Comparison of ENCODE assay signal across 8 mouse cellular contexts in the genomic region with DNA sequence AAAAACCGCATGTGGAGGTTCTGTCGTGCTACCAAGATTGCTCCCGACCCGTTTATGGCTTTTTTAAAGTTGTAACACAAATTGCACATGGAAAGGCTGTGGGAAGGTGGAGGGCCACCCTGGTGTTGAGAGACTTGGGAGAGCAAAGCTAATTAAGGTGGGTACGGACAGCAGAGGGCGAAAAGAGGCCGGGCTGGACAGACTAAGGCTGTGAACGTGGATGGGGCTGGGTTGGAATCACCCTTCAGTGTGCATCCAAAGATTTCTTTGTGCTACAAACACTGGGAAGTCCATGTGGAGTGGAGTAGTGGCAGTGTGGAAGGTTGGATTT. TPM values are rescaled to one million over a fixed set of nuclear protein-coding genes. Genes with fewer than 3 reads are reported as not detected.
DNase-seq lines count a peak whose midpoint lies in the region; ATAC-seq and TF ChIP-seq lines count a peak whose summit lies in the region.

No protein-coding gene starts in this region.

- peak overlapping the region; percentile 100 for H3K27ac ChIP-seq in forebrain, embryonic 14.5 days (ENCODE audit: low read depth, low read length)
- peak overlapping the region; percentile 100 for H3K27ac ChIP-seq in hindbrain, embryonic 10.5 days
- H3K27ac ChIP-seq in limb, embryonic 12.5 days: peak overlapping the region; percentile 100
- H3K27ac ChIP-seq in midbrain, embryonic 11.5 days (ENCODE audit: low read depth, low read length): peak overlapping the region; percentile 100

- H3K36me3 ChIP-seq in erythroblast, embryonic 14.5 days (ENCODE audit: control insufficient read depth): peaks cover 11% of the 10 kb centered on the region
- H3K36me3 ChIP-seq in forebrain, embryonic 14.5 days (ENCODE audit: control insufficient read depth, insufficient read depth, low read length): no peaks in the 10 kb centered on the region
- H3K36me3 ChIP-seq in hindbrain, embryonic 10.5 days: no peaks in the 10 kb centered on the region
- no peaks in the 10 kb centered on the region for H3K36me3 ChIP-seq in limb, embryonic 12.5 days
- no peaks in the 10 kb centered on the region for H3K36me3 ChIP-seq in midbrain, embryonic 11.5 days (ENCODE audit: control insufficient read depth, insufficient read depth, low read length)

- under 1% methylated on average over 8 of the region's 8 CpGs for WGBS in forebrain, embryonic 14.5 days
- under 1% methylated on average over 8 of the region's 8 CpGs for WGBS in hindbrain, embryonic 10.5 days
- WGBS in limb, embryonic 12.5 days: under 1% methylated on average over 8 of the region's 8 CpGs
- under 1% methylated on average over 8 of the region's 8 CpGs for WGBS in midbrain, embryonic 11.5 days

- TF ChIP-seq CTCF in brain, embryonic 14.5 days (IDR thresholded peaks at IDR 0.05; ENCODE audit: borderline replicate concordance, extremely low read depth, insufficient read depth, insufficient read length): peak; percentile 36; the same call in 1 of the 2 replicates

- H3K9me3 ChIP-seq in erythroblast, embryonic 14.5 days (ENCODE audit: control insufficient read depth, low read length): no peaks in the 10 kb centered on the region
- H3K9me3 ChIP-seq in forebrain, embryonic 14.5 days (replicated peaks; ENCODE audit: control insufficient read depth, low read length): no peaks in the 10 kb centered on the region
- no peaks in the 10 kb centered on the region for H3K9me3 ChIP-seq in hindbrain, embryonic 10.5 days
- no peaks in the 10 kb centered on the region for H3K9me3 ChIP-seq in limb, embryonic 12.5 days
- H3K9me3 ChIP-seq in midbrain, embryonic 11.5 days (ENCODE audit: control insufficient read depth, low read length): no peaks in the 10 kb centered on the region

- peak overlapping the region; percentile 84 for H3K4me2 ChIP-seq in forebrain, embryonic 14.5 days (ENCODE audit: low read length)
- peak overlapping the region; percentile 67 for H3K4me2 ChIP-seq in limb, embryonic 12.5 days
- peak overlapping the region; percentile 74 for H3K4me2 ChIP-seq in midbrain, embryonic 11.5 days

- DNase-seq in brain, embryonic 14.5 days (ENCODE audit: low read depth): peak; percentile 88
- DNase-seq in forebrain, embryonic 14.5 days (ENCODE audit: low spot score): peak; percentile 73
- DNase-seq in hindbrain, embryonic 10.5 days (ENCODE audit: low spot score): peak; percentile 74
- DNase-seq in midbrain, embryonic 11.5 days (ENCODE audit: low spot score, missing footprints): peak; percentile 96
- peak; percentile 44 to 50 for DNase-seq in spleen, postnatal 36 days (ENCODE audit: low spot score in 2 of 2)

- H3K4me3 ChIP-seq in erythroblast, embryonic 14.5 days (replicated peaks): peak overlapping the region; percentile 73
- peak overlapping the region; percentile 95 for H3K4me3 ChIP-seq in forebrain, embryonic 14.5 days (ENCODE audit: low read depth, low read length)
- H3K4me3 ChIP-seq in hindbrain, embryonic 10.5 days: peak overlapping the region; percentile 95
- H3K4me3 ChIP-seq in limb, embryonic 12.5 days (replicated peaks): peak overlapping the region; percentile 87
- peak overlapping the region; percentile 81 for H3K4me3 ChIP-seq in midbrain, embryonic 11.5 days (ENCODE audit: low read depth, low read length)

- H3K4me1 ChIP-seq in erythroblast, embryonic 14.5 days (ENCODE audit: control insufficient read depth): peaks cover 51% of the 10 kb centered on the region
- peaks cover 41% of the 10 kb centered on the region for H3K4me1 ChIP-seq in forebrain, embryonic 14.5 days (ENCODE audit: control insufficient read depth, insufficient read depth, low read length)
- H3K4me1 ChIP-seq in hindbrain, embryonic 10.5 days (replicated peaks): peaks cover 68% of the 10 kb centered on the region
- peaks cover 43% of the 10 kb centered on the region for H3K4me1 ChIP-seq in limb, embryonic 12.5 days (replicated peaks)
- H3K4me1 ChIP-seq in midbrain, embryonic 11.5 days (ENCODE audit: control insufficient read depth, insufficient read depth, low read length): peaks cover 43% of the 10 kb centered on the region

- TF ChIP-seq POLR2A in brain, embryonic 14.5 days (IDR thresholded peaks at IDR 0.05; ENCODE audit: borderline replicate concordance, extremely low read depth, insufficient read depth, insufficient read length, poor library complexity, severe bottlenecking): no peak

- no peak for ATAC-seq in erythroblast, adult 5-6 weeks (replicated peaks; ENCODE audit: low FRiP score, poor library complexity, severe bottlenecking)
- peak; percentile 21 for ATAC-seq in forebrain, embryonic 14.5 days
- peak; percentile 44; the same call in 1 of the 2 replicates for ATAC-seq in limb, embryonic 12.5 days (ENCODE audit: insufficient number of reproducible peaks, insufficient read depth, low FRiP score, low TSS enrichment, low read depth)
- ATAC-seq in midbrain, embryonic 11.5 days (ENCODE audit: low FRiP score): peak; percentile 33; the same call in 1 of the 2 replicates

- no peaks in the 10 kb centered on the region for H3K27me3 ChIP-seq in erythroblast, embryonic 14.5 days (ENCODE audit: control insufficient read depth)
- H3K27me3 ChIP-seq in forebrain, embryonic 14.5 days (replicated peaks; ENCODE audit: control insufficient read depth, insufficient read depth, low read length): no peaks in the 10 kb centered on the region
- no peaks in the 10 kb centered on the region for H3K27me3 ChIP-seq in hindbrain, embryonic 10.5 days (ENCODE audit: insufficient read depth, poor library complexity, severe bottlenecking)
- H3K27me3 ChIP-seq in limb, embryonic 12.5 days: no peaks in the 10 kb centered on the region
- H3K27me3 ChIP-seq in midbrain, embryonic 11.5 days (ENCODE audit: control insufficient read depth, insufficient read depth, low read length): no peaks in the 10 kb centered on the region

- peak overlapping the region; percentile 100 for H3K9ac ChIP-seq in forebrain, embryonic 14.5 days (ENCODE audit: low read length)
- H3K9ac ChIP-seq in limb, embryonic 12.5 days (replicated peaks): peak overlapping the region; percentile 100
- H3K9ac ChIP-seq in midbrain, embryonic 11.5 days (ENCODE audit: low read length): peak overlapping the region; percentile 97

RNA-seq across cellular contexts. Expression of a gene that starts 0.4 kb away (rescaled TPM):
- not detected in 2 replicates for polyA plus RNA-seq in erythroblast, embryonic 14.5 days (2012)
- not detected in 2 replicates for total RNA-seq in erythroblast, adult 5-6 weeks (2015; ENCODE audit: low replicate concordance)
- not detected in 2 replicates for total RNA-seq in erythroblast, adult 5-6 weeks (2017; ENCODE audit: low replicate concordance)
- polyA plus RNA-seq in brain, embryonic 14.5 days (2012; rRNA removed): 1.7 and 1.9 TPM in 2 replicates
- polyA plus RNA-seq in forebrain, embryonic 14.5 days (2014; fragmentation: Nextera tagmentation; extraction: Ambion mirVana): 0.85 and 1.1 TPM in 2 replicates
- polyA plus RNA-seq in hindbrain, embryonic 10.5 days (2016; fragmentation: Nextera tagmentation; extraction: Ambion mirVana): 0.52 and 0.88 TPM in 2 replicates
- polyA plus RNA-seq in limb, embryonic 12.5 days (2016; fragmentation: Nextera tagmentation; extraction: Ambion mirVana): 0.96 and 1.2 TPM in 2 replicates
- 0.76 and 1.7 TPM in 2 replicates for polyA plus RNA-seq in midbrain, embryonic 11.5 days (2014; fragmentation: Nextera tagmentation; extraction: Ambion mirVana)

RNA-seq across cellular contexts. Expression of a gene that starts 0.5 kb away (rescaled TPM):
- 2.2 and 2.4 TPM in 2 replicates for polyA plus RNA-seq in erythroblast, embryonic 14.5 days (2012)
- total RNA-seq in erythroblast, adult 5-6 weeks (2015; ENCODE audit: low replicate concordance): 6.1 and 13.6 TPM in 2 replicates
- total RNA-seq in erythroblast, adult 5-6 weeks (2017; ENCODE audit: low replicate concordance): 7.6 and 27.6 TPM in 2 replicates
- polyA plus RNA-seq in brain, embryonic 14.5 days (2012; rRNA removed): 137 and 177 TPM in 2 replicates
- 81.2 and 90.8 TPM in 2 replicates for polyA plus RNA-seq in forebrain, embryonic 14.5 days (2014; fragmentation: Nextera tagmentation; extraction: Ambion mirVana)
- 193 and 201 TPM in 2 replicates for polyA plus RNA-seq in hindbrain, embryonic 10.5 days (2016; fragmentation: Nextera tagmentation; extraction: Ambion mirVana)
- 166 and 173 TPM in 2 replicates for polyA plus RNA-seq in limb, embryonic 12.5 days (2016; fragmentation: Nextera tagmentation; extraction: Ambion mirVana)
- polyA plus RNA-seq in midbrain, embryonic 11.5 days (2014; fragmentation: Nextera tagmentation; extraction: Ambion mirVana): 172 and 174 TPM in 2 replicates

RNA-seq across cellular contexts. Expression of a gene that starts 35.4 kb away (rescaled TPM):
- not detected in 2 replicates for polyA plus RNA-seq in erythroblast, embryonic 14.5 days (2012)
- total RNA-seq in erythroblast, adult 5-6 weeks (2015; ENCODE audit: low replicate concordance): not detected in 2 replicates
- not detected in 2 replicates for total RNA-seq in erythroblast, adult 5-6 weeks (2017; ENCODE audit: low replicate concordance)
- polyA plus RNA-seq in brain, embryonic 14.5 days (2012; rRNA removed): 0.12 and 0.33 TPM in 2 replicates
- polyA plus RNA-seq in forebrain, embryonic 14.5 days (2014; fragmentation: Nextera tagmentation; extraction: Ambion mirVana): 0.36 and 0.37 TPM in 2 replicates
- polyA plus RNA-seq in hindbrain, embryonic 10.5 days (2016; fragmentation: Nextera tagmentation; extraction: Ambion mirVana): 1.6 and 2.0 TPM in 2 replicates
- 1.4 and 1.8 TPM in 2 replicates for polyA plus RNA-seq in limb, embryonic 12.5 days (2016; fragmentation: Nextera tagmentation; extraction: Ambion mirVana)
- polyA plus RNA-seq in midbrain, embryonic 11.5 days (2014; fragmentation: Nextera tagmentation; extraction: Ambion mirVana): 0.73 and 0.96 TPM in 2 replicates

RNA-seq across cellular contexts. Expression of a gene that starts 44.5 kb away (rescaled TPM):
- not detected in 2 replicates for polyA plus RNA-seq in erythroblast, embryonic 14.5 days (2012)
- 1.3 and 10.0 TPM in 2 replicates for total RNA-seq in erythroblast, adult 5-6 weeks (2015; ENCODE audit: low replicate concordance)
- 1.7 and 3.9 TPM in 2 replicates for total RNA-seq in erythroblast, adult 5-6 weeks (2017; ENCODE audit: low replicate concordance)
- polyA plus RNA-seq in brain, embryonic 14.5 days (2012; rRNA removed): 32.5 and 39.0 TPM in 2 replicates
- polyA plus RNA-seq in forebrain, embryonic 14.5 days (2014; fragmentation: Nextera tagmentation; extraction: Ambion mirVana): 38.6 and 47.9 TPM in 2 replicates
- polyA plus RNA-seq in hindbrain, embryonic 10.5 days (2016; fragmentation: Nextera tagmentation; extraction: Ambion mirVana): 20.6 and 23.4 TPM in 2 replicates
- 32.1 and 33.0 TPM in 2 replicates for polyA plus RNA-seq in limb, embryonic 12.5 days (2016; fragmentation: Nextera tagmentation; extraction: Ambion mirVana)
- 21.0 and 23.2 TPM in 2 replicates for polyA plus RNA-seq in midbrain, embryonic 11.5 days (2014; fragmentation: Nextera tagmentation; extraction: Ambion mirVana)

Comparison
In these comparisons a context has a peak if more than half of its experiments do, and no peak if none do; other contexts are left out.
1. RNA of a gene that starts 0.5 kb away (polyA plus RNA-seq): 193 to 201 TPM in hindbrain, embryonic 10.5 days, 137 to 177 TPM in brain, embryonic 14.5 days, 172 to 174 TPM in midbrain, embryonic 11.5 days, 166 to 173 TPM in limb, embryonic 12.5 days and 81.2 to 90.8 TPM in forebrain, embryonic 14.5 days; 2.2 to 2.4 TPM in erythroblast, embryonic 14.5 days; every median in the first group is over 10 times any median in the second.
2. Peak in every context shown above with its lines, with median percentiles within 50 percentile points of each other: H3K4me3 ChIP-seq, DNase-seq, H3K27ac ChIP-seq, H3K4me2 ChIP-seq and H3K9ac ChIP-seq.